Mouse (Mus musculus): ENCODE measurements around the gene Pex6.

GRCm38 (mm10) chr17:46727271-46727670 lies 16.0 kb downstream of the Pex6 start:
- TF ChIP-seq CTCF (IDR thresholded peaks at IDR 0.05; ENCODE audit: extremely low read depth, insufficient read length, insufficient replicate concordance, low read depth, low read length) (no peak), POLR2A (IDR thresholded peaks at IDR 0.05; ENCODE audit: low read depth, low read length) (no peak)

Measured in small intestine, adult 2 months (tissue).